Comparison of ENCODE assay signal across 1 mouse cellular context in genomic region chr5:118480965-118481793, GRCm38 (mm10).
TF ChIP-seq lines count a peak whose summit lies in the region.

No protein-coding gene starts in this region.

TF ChIP-seq in MEL, 35 proteins besides CTCF, POLR2A, EP300 and RAD21 (continued from another document):
- TF ChIP-seq MAFK (IDR thresholded peaks at IDR 0.05; ENCODE audit: borderline replicate concordance, low read depth, low read length) = no peak
- TF ChIP-seq CHD1 (IDR thresholded peaks at IDR 0.05; ENCODE audit: low read depth, low read length) = no peak
